Mouse (Mus musculus) bone marrow macrophage, adult 2 months (primary cell): ENCODE results near the gene Fads2.

Experiments used
- CTCF ChIP-seq: IDR thresholded peaks from 2 replicates; pipeline ENCODE4 v1.5.1; 2012; ENCODE audit warnings: low read depth, mild to moderate bottlenecking, low read length, moderate library complexity
- POLR2A ChIP-seq: IDR thresholded peaks from 2 replicates; pipeline ENCODE4 v1.6.1; 2012; ENCODE audit warnings: mild to moderate bottlenecking, low read depth, low read length, borderline replicate concordance

- TF ChIP-seq CTCF (no peak), POLR2A (no peak)
Observed at GRCm38 (mm10) chr19:10018527-10018818, 83.1 kb downstream of the Fads2 start.
